Mouse (Mus musculus): ENCODE measurements around the gene Tyro3. TPM values are rescaled to one million over a fixed set of nuclear protein-coding genes. Genes with fewer than 3 reads are reported as not detected.
A peak's percentile ranks its signal among the peaks of the same experiment; 100 is the strongest.

Gene Tyro3
- total RNA-seq, 1 experiment from 2014 or later = 7.2 TPM

DNA sequence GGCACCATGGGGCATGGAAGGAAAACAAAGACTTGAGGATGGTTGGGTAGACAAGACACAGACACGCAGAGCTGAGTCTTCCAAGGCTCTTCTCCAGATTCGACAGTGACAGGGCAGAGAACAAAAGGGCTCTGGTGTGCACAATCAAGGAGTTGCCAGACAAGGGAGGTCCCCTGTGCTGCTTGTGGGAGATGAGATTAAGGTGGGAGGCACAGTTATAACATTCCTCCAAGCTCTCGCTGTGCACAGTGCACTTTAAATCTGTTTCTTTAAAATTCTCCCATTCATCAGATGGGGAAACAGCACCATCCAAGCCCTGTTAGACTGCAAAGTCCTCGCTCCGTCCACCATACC lies 6.7 kb downstream of the Tyro3 start:
- no peak for DNase-seq

DNA sequence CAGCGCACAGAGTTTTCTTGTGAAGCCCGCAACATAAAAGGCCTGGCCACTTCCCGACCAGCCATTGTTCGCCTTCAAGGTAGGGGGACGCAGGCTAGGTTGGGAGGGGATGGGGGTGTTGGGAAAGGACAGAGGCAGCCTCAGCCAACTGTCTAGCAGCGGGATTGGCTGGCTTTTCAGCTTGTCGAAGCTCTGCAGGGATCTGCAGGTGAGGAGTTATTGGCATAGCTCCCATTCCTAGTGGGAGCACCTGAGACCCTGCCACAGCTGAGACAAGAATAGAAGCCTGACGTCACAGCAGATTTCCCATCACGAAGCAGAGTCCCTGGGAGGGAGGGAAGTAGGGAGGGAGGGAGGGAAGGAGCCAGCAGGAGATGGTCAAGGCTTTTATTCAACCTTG lies 7.2 kb downstream of the Tyro3 start:
- no peak for DNase-seq

- DNase-seq = no peak
These were observed 8.0 kb downstream of the Tyro3 start for GRCm38 (mm10) chr2:119805536-119805935.

GRCm38 (mm10) chr2:119808438-119808837 lies 10.9 kb downstream of the Tyro3 start:
- no peak for DNase-seq

DNA sequence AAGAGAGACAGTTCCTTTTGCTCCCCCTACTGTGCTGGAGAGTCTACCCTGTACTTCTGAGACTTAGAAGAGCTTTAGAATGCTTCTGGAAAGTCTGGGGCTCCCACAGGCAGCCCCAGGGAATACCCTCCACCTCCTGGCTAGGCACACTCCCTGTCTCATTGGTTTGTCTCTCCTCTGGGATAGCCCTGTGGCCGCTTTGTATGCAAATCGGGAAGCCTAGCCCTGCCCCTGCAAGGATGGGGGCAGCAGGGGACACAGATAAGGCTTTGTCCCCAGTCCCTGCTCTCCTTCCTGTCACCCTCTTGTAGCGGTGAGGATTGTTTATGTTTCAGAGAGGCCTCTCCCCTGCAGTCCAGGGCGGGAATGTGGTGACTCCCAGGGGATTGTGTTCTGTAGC lies 11.3 kb downstream of the Tyro3 start:
- no peak for DNase-seq

GRCm38 (mm10) chr2:119810890-119811289 lies 13.4 kb downstream of the Tyro3 start:
- DNase-seq = no peak

- DNase-seq = no peak
These were observed 14.1 kb downstream of the Tyro3 start for GRCm38 (mm10) chr2:119811490-119812146.

DNA sequence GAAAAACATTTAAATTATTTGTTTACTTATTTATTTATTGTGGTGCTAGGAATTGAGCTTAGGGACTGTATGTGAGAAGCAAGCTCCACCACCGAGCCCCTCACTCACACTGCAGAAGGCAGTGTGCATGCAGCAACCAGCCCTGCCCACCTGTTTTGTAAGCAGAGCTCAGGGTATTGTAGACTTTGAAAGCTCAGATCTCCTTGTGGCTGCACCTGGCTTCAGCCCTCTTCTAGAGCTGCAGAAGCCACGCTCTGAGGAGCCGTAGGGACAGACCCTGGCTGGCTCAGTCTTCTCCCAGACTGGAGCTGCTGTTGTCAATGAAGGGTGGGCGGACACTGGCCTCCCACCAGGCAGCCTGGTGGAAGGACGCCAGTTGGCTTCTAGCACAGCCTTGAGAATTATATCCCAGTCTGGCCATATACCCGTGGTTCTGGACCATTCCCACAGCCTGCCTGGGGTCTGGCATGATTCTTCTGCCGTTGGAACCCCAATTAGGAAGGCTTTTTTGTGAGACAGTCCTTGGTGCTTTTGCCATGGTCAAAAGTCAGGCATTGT lies 16.9 kb downstream of the Tyro3 start:
- DNase-seq = no peak

- DNase-seq = no peak
These were observed 19.1 kb downstream of the Tyro3 start for GRCm38 (mm10) chr2:119816611-119817010.

DNA sequence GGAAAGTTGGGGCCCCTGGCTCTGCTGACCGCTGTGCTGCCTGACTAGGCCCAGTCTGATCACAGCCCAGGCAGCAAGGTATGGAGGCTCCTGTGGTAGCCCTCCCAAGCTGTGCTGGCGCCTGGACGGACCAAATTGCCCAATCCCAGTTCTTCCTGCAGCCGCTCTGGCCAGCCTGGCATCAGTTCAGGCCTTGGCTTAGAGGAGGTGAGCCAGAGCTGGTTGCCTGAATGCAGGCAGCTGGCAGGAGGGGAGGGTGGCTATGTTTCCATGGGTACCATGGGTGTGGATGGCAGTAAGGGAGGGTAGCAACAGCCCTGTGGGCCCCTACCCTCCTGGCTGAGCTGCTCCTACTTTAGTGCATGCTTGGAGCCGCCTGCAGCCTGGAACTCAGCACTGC lies 19.5 kb downstream of the Tyro3 start:
- DNase-seq = peak; percentile 29

GRCm38 (mm10) chr2:119818668-119819272 lies 21.2 kb downstream of the Tyro3 start:
- DNase-seq = no peak

DNA sequence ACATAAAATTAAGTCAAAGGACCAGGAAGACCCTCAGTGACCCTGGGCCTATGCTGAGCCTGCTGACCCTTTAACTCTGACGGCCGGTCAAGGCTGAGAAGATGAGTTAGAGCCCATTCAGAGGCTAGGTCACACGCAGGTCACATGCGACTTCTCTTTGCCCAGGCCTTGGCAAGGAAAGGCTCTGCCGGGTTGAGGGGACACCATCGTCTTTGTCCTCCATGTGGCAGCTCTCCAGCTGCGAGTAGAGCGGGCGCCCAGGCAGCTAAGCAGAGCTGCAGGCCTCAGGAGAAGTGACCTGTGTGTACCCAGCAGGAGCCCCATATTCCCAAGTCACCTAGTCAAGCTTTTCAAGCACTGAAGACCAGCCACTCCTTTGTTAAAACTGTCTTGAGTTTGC lies 23.6 kb downstream of the Tyro3 start:
- DNase-seq = no peak

DNA sequence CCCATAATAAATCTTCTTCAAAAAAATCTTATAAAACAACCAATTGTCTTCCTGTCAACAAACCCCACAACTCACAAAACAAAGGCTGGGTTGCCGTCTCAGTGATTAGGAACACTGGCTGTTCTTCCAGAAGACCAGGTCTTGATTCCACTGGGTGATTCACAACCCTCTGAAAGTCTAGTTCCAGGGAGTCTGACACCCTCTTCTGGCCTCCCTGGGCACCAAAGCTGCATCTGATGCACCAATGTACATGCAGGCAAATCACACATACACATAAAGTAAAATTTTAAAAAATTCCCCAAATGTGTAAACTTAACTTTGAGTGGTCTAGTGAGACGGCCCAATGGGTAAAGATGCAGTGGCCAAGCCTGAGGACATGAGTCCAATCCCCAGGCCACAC lies 33.0 kb downstream of the Tyro3 start:
- DNase-seq = no peak

DNA sequence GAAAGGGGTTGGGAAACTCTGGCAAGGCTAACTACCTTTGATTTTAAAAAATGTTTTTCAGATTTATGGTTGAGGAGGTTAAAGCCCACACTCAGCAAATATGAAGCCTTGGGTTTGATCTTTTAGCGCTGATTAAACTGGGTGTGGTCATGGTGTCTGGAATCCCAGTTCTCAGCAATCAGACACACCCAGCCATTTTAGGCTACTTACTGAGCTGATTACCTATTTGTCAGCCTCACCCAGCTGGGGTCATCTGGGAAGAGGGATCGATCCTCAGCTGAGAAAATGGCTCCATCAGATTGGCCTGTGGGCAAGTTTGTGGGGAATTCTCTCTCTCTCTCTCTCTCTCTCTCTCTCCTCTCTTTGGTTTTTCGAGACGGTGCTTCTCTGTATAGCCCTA lies 36.7 kb downstream of the Tyro3 start:
- DNase-seq = no peak

- no peak for DNase-seq
These were observed 40.1 kb downstream of the Tyro3 start for GRCm38 (mm10) chr2:119837616-119838015.

- DNase-seq = no peak
These were observed 41.0 kb downstream of the Tyro3 start for GRCm38 (mm10) chr2:119838363-119839156.

DNA sequence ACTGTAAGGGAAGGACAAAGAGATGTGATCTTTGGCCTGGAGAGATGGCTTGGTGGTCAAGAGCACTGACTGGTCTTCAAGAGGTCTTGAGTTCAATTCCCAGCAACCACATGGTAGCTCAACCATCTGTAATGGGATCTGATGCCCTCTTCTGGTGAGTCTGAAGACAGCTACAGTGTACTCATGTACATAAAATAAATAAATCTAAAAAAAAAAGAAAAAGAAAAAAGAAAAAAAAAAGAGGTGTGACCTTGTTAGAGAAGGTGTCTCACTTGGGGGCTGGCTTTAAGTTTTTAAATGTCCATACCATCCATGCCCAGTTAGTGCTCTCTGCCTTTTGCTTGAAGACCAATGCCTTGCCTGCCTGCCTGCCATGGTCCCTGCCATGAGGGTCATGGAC lies 42.5 kb downstream of the Tyro3 start:
- no peak for DNase-seq

- DNase-seq = no peak
These were observed 44.5 kb downstream of the Tyro3 start for GRCm38 (mm10) chr2:119842000-119842399.

DNA sequence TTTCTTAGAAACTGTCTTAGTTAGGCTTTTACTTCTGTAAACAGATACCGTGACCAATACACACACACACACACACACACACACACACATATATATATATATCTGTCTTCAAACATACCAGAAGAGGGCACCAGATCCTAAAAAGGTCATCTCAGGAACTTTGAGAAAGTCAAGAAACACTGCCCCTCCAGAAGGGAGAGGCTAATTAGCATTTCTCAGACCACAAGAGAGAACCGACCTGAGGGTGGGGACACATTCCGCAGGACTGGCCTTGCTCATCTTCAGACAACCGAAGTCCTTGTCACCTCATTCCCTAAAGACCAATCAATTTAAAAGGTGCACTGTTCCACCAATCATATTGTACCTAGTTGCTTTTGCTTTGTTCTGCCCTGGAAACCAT lies 46.0 kb downstream of the Tyro3 start:
- DNase-seq = no peak

DNA sequence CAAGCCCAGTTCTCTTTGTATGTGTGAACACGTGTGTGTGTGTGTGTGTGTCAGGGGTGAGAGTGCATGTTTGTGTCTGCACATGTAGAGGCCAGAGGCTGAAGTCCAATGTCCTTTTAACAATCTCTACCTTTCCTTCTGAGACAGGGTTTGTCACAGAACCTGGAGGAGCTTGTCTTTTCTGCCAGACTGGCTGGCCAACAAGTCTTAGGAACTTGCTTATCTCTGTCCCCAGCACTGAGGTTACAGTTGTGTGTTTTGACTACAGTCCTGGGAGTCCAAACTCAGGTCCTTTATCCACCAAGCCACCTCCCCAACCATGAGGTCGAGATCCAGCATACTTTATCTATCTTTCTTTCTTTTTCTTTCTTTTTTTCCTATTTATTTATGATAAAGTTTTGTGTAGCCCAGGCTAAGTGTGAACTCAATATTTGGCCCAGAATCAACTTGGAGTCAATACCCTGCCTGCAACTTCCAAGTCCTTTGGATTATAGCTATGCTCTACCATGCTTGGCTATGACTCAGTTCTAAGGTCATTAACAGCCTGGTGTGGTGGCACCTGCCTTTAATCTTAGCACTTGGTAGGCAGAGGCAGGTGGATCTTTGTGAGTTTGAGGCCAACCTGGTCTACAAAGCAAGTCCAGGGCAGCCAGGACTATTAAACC lies 48.5 kb downstream of the Tyro3 start:
- DNase-seq = no peak

- peak; percentile 30 for DNase-seq
These were observed 49.4 kb downstream of the Tyro3 start for GRCm38 (mm10) chr2:119846929-119847328.

DNA sequence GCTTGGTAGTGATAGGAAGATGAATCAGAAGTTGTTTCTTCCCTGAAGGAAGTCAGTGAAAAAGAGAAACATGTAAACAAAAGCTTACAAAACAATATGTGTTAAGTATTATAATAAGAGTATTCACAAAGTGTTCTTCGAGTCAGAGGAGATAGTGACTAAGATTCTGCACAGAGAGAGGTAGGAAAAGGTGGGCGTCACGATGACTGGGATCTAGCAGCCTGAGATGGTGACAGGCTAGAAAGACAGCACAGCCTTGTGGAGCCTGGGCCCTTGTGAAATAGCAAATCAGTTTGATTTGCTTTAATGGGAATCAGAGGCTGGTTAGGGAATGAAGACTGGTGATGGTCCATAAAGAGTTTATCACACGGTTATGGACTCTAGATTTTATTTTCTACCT lies 56.3 kb downstream of the Tyro3 start:
- DNase-seq = no peak
